Mouse (Mus musculus) urinary bladder, postnatal 14 days (tissue): ENCODE measurements around the gene Cttnbp2.
"Not testable (repeated sequence)": the region's sequence is repeated elsewhere in the genome, so short reads cannot be mapped to it uniquely, and the experiment has no call there.

Experiments used
- DNase-seq: peaks from one replicate; pipeline ENCODE4 v3.0.0; 2021; ENCODE audit warnings: low spot score

Cttnbp2 gene

GRCm38 (mm10) chr6:18417866-18418454, 96.7 kb downstream of the Cttnbp2 start:
- DNase-seq: no peak

- no peak for DNase-seq
Observed at GRCm38 (mm10) chr6:18415961-18416360, 98.7 kb downstream of the Cttnbp2 start.

GRCm38 (mm10) chr6:18411505-18412225, 103.0 kb downstream of the Cttnbp2 start:
- DNase-seq: no peak

GRCm38 (mm10) chr6:18408445-18408844, 106.2 kb downstream of the Cttnbp2 start:
- DNase-seq: no peak

GRCm38 (mm10) chr6:18401066-18401674, 113.5 kb downstream of the Cttnbp2 start:
- DNase-seq: no peak

- DNase-seq: no peak
Observed at GRCm38 (mm10) chr6:18381380-18381779, 133.3 kb downstream of the Cttnbp2 start.

GRCm38 (mm10) chr6:18380300-18381202, 134.1 kb downstream of the Cttnbp2 start:
- no peak for DNase-seq

GRCm38 (mm10) chr6:18377755-18378154, 136.9 kb downstream of the Cttnbp2 start:
- not testable (repeated sequence) for DNase-seq

GRCm38 (mm10) chr6:18374744-18375143, 139.9 kb downstream of the Cttnbp2 start:
- DNase-seq: no peak

- DNase-seq: no peak
Observed at GRCm38 (mm10) chr6:18373652-18374051, 141.0 kb downstream of the Cttnbp2 start.

- DNase-seq: peak; percentile 81
Observed at GRCm38 (mm10) chr6:18372447-18373228, 142.0 kb downstream of the Cttnbp2 start.

- DNase-seq: no peak
Observed at GRCm38 (mm10) chr6:18369723-18370122, 144.9 kb downstream of the Cttnbp2 start.

- no peak for DNase-seq
Observed at GRCm38 (mm10) chr6:18369054-18369453, 145.6 kb downstream of the Cttnbp2 start.

GRCm38 (mm10) chr6:18362232-18362631, 152.4 kb downstream of the Cttnbp2 start:
- DNase-seq: no peak

GRCm38 (mm10) chr6:18360955-18361354, 153.7 kb downstream of the Cttnbp2 start:
- no peak for DNase-seq

GRCm38 (mm10) chr6:18360154-18360553, 154.5 kb downstream of the Cttnbp2 start:
- DNase-seq: no peak

- DNase-seq: no peak
Observed at GRCm38 (mm10) chr6:18349153-18349858, 165.3 kb downstream of the Cttnbp2 start.

GRCm38 (mm10) chr6:18344272-18344671, 170.4 kb downstream of the Cttnbp2 start:
- DNase-seq: no peak

- no peak for DNase-seq
Observed at GRCm38 (mm10) chr6:18338307-18338706, 176.3 kb downstream of the Cttnbp2 start.

GRCm38 (mm10) chr6:18335393-18335792, 179.2 kb downstream of the Cttnbp2 start:
- DNase-seq: no peak

- no peak for DNase-seq
Observed at GRCm38 (mm10) chr6:18322950-18323349, 191.7 kb downstream of the Cttnbp2 start.
